Mouse (Mus musculus): Measurements from ENCODE around the gene Esrrb.

Esrrb gene

GRCm38 (mm10) chr12:86360696-86361631 lies at the start of gene Esrrb:
TSS of gene Esrrb (plus strand) at chr12:86361117.
- no peak for DNase-seq (ENCODE audit: low spot score in 2 of 2)

GRCm38 (mm10) chr12:86320629-86321028 lies 40.3 kb upstream of the Esrrb start:
- no peak for DNase-seq (ENCODE audit: low spot score in 2 of 2)

GRCm38 (mm10) chr12:86324297-86324696 lies 36.6 kb upstream of the Esrrb start:
- no peak for DNase-seq (ENCODE audit: low spot score in 2 of 2)

GRCm38 (mm10) chr12:86329813-86330212 lies 31.1 kb upstream of the Esrrb start:
- no peak for DNase-seq (ENCODE audit: low spot score in 2 of 2)

- DNase-seq (ENCODE audit: low spot score in 2 of 2): no peak
Observed at GRCm38 (mm10) chr12:86330684-86331083, 30.2 kb upstream of the Esrrb start.

GRCm38 (mm10) chr12:86331248-86331647 lies 29.7 kb upstream of the Esrrb start:
- DNase-seq (ENCODE audit: low spot score in 2 of 2): no peak

GRCm38 (mm10) chr12:86336209-86336608 lies 24.7 kb upstream of the Esrrb start:
- no peak for DNase-seq (ENCODE audit: low spot score in 2 of 2)

GRCm38 (mm10) chr12:86336887-86337286 lies 24.0 kb upstream of the Esrrb start:
- no peak for DNase-seq (ENCODE audit: low spot score in 2 of 2)

GRCm38 (mm10) chr12:86349477-86349876 lies 11.4 kb upstream of the Esrrb start:
- no peak for DNase-seq (ENCODE audit: low spot score in 2 of 2)

GRCm38 (mm10) chr12:86359406-86359805 lies 1.5 kb upstream of the Esrrb start:
- DNase-seq (ENCODE audit: low spot score in 2 of 2): no peak

- DNase-seq (ENCODE audit: low spot score in 2 of 2): no peak
Observed at GRCm38 (mm10) chr12:86359873-86360272, 1.0 kb upstream of the Esrrb start.

GRCm38 (mm10) chr12:86364285-86364684 lies 3.4 kb downstream of the Esrrb start:
- DNase-seq (ENCODE audit: low spot score in 2 of 2): no peak

GRCm38 (mm10) chr12:86364756-86365155 lies 3.8 kb downstream of the Esrrb start:
- no peak for DNase-seq (ENCODE audit: low spot score in 2 of 2)

- no peak for DNase-seq (ENCODE audit: low spot score in 2 of 2)
Observed at GRCm38 (mm10) chr12:86370611-86371383, 9.9 kb downstream of the Esrrb start.

GRCm38 (mm10) chr12:86374286-86374685 lies 13.4 kb downstream of the Esrrb start:
- no peak for DNase-seq (ENCODE audit: low spot score in 2 of 2)

- no peak for DNase-seq (ENCODE audit: low spot score in 2 of 2)
Observed at GRCm38 (mm10) chr12:86379672-86380213, 18.8 kb downstream of the Esrrb start.

- no peak for DNase-seq (ENCODE audit: low spot score in 2 of 2)
Observed at GRCm38 (mm10) chr12:86383803-86384202, 22.9 kb downstream of the Esrrb start.

- no peak for DNase-seq (ENCODE audit: low spot score in 2 of 2)
Observed at GRCm38 (mm10) chr12:86387671-86388270, 26.9 kb downstream of the Esrrb start.

GRCm38 (mm10) chr12:86394773-86395172 lies 33.9 kb downstream of the Esrrb start:
- no peak for DNase-seq (ENCODE audit: low spot score in 2 of 2)

GRCm38 (mm10) chr12:86395326-86395725 lies 34.4 kb downstream of the Esrrb start:
- no peak for DNase-seq (ENCODE audit: low spot score in 2 of 2)

GRCm38 (mm10) chr12:86398762-86399161 lies 37.8 kb downstream of the Esrrb start:
- DNase-seq (ENCODE audit: low spot score in 2 of 2): no peak

GRCm38 (mm10) chr12:86402718-86403117 lies 41.8 kb downstream of the Esrrb start:
- peak; percentile 20 to 78 for DNase-seq (ENCODE audit: low spot score in 2 of 2)

Data from spleen, postnatal 10 days (tissue).